Mouse (Mus musculus): ENCODE data around the gene Smn1. TPM values are rescaled to one million over a fixed set of nuclear protein-coding genes. Genes with fewer than 3 reads are reported as not detected.
"Not testable (repeated sequence)": the region's sequence is repeated elsewhere in the genome, so short reads cannot be mapped to it uniquely, and the experiment has no call there.

The Smn1 gene
- polyA plus RNA-seq, 1 experiment from 2014 or later, result 14.6 TPM

GRCm38 (mm10) chr13:100166378-100166777 lies 41.7 kb downstream of the Smn1 start:
- H3K9ac ChIP-seq (replicated peaks); H3K4me2 ChIP-seq (ENCODE audit: low read depth, low read length); H3K27me3 ChIP-seq (ENCODE audit: insufficient read depth, low read length); H3K4me1 ChIP-seq (ENCODE audit: insufficient read depth); H3K27ac ChIP-seq (ENCODE audit: low read depth); H3K9me3 ChIP-seq (ENCODE audit: low read length); ATAC-seq; DNase-seq; H3K4me3 ChIP-seq (ENCODE audit: low read depth, low read length); H3K36me3 ChIP-seq (replicated peaks; ENCODE audit: insufficient read depth, low read length): not testable (repeated sequence)
- WGBS (ENCODE audit: insufficient replicate concordance), result 57% methylated on average over 2 of the region's 2 CpGs

DNA sequence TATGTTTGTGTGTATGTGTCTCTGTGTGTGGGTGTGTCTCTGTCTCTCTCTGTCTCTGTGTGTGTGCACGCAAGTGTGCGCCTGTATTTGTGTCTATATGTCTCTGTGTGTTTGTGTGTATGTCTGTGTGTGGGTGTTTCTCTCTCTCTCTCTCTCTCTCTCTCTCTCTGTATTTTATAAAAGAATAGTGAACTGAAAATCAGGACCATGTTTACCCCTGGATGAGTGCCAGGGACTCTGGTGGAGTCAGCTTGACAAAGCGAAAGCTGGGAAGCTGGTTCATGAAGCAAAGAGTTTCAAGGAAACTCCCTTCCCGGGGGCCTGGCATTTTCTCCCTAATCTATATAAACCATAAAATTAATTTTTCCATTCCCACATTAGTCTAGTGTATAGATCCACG lies 49.7 kb downstream of the Smn1 start:
- not testable (repeated sequence) for ATAC-seq; H3K4me3 ChIP-seq (ENCODE audit: low read depth, low read length); H3K36me3 ChIP-seq (replicated peaks; ENCODE audit: insufficient read depth, low read length); H3K27me3 ChIP-seq (ENCODE audit: insufficient read depth, low read length); H3K9me3 ChIP-seq (ENCODE audit: low read length); H3K27ac ChIP-seq (ENCODE audit: low read depth); H3K9ac ChIP-seq (replicated peaks); H3K4me2 ChIP-seq (ENCODE audit: low read depth, low read length); H3K4me1 ChIP-seq (ENCODE audit: insufficient read depth); DNase-seq
- WGBS (ENCODE audit: insufficient replicate concordance), result 85% methylated on average over 3 of the region's 5 CpGs

DNA sequence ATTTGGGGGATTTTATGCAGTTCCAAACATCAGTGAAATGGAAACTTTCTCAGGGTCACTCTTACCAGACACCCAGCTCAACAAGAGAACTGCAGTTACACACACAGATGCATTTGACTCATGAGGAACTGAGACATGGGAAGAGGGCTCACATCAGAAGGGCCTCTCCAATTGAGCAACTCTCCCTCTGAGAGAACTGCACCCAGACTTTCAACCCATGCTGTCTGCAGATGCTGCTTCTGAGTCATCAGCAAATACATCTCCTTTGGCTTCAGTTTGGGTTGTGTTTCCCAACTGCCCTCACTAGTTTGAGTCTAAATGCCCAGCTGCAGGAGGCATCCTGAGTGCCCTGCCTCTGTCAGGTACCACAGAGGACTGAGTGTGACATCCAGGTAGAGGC lies 58.5 kb downstream of the Smn1 start:
- H3K27me3 ChIP-seq (ENCODE audit: insufficient read depth, low read length); H3K9me3 ChIP-seq (ENCODE audit: low read length); H3K4me1 ChIP-seq (ENCODE audit: insufficient read depth); H3K4me3 ChIP-seq (ENCODE audit: low read depth, low read length); H3K4me2 ChIP-seq (ENCODE audit: low read depth, low read length); H3K9ac ChIP-seq (replicated peaks); H3K36me3 ChIP-seq (replicated peaks; ENCODE audit: insufficient read depth, low read length): not testable (repeated sequence)
- H3K27ac ChIP-seq (ENCODE audit: low read depth), result peak overlapping the region; percentile 40; the same call in 1 of the 2 replicates
- DNase-seq, result peak; percentile 27
- ATAC-seq, result peak; percentile 55

Other genes with a start within 250 kb of the Smn1 start
- not detected in 2 replicates for gene Cartpt, start 223.8 kb upstream of the Smn1 start, polyA plus RNA-seq (2015; fragmentation: Nextera tagmentation; extraction: Ambion mirVana)
- 32.5 and 35.7 TPM in 2 replicates for gene Mccc2, start 109.2 kb upstream of the Smn1 start, polyA plus RNA-seq (2015; fragmentation: Nextera tagmentation; extraction: Ambion mirVana)
- gene Bdp1, start 20.8 kb upstream of the Smn1 start, polyA plus RNA-seq (2015; fragmentation: Nextera tagmentation; extraction: Ambion mirVana), result 7.3 and 9.1 TPM in 2 replicates
- gene Serf1, start 16.8 kb upstream of the Smn1 start, polyA plus RNA-seq (2015; fragmentation: Nextera tagmentation; extraction: Ambion mirVana), result 15.1 and 15.5 TPM in 2 replicates
- 1.1 and 1.4 TPM in 2 replicates for gene Naip2, start 77.2 kb downstream of the Smn1 start, polyA plus RNA-seq (2015; fragmentation: Nextera tagmentation; extraction: Ambion mirVana)
- 0.50 and 0.53 TPM in 2 replicates for gene Naip5, start 121.5 kb downstream of the Smn1 start, polyA plus RNA-seq (2015; fragmentation: Nextera tagmentation; extraction: Ambion mirVana)
- gene Naip6, start 192.8 kb downstream of the Smn1 start, polyA plus RNA-seq (2015; fragmentation: Nextera tagmentation; extraction: Ambion mirVana), result 0.30 and 0.35 TPM in 2 replicates

Measured in liver, postnatal 0 days (tissue).